Mouse (Mus musculus) myocyte (in vitro differentiated cells): ENCODE data around the gene Rnf220. TPM values are rescaled to one million over a fixed set of nuclear protein-coding genes. Genes with fewer than 3 reads are reported as not detected.

Source experiments
- H3K27me3 ChIP-seq: one replicate; pipeline ENCODE4 v1.6.1; 2011; ENCODE audit not compliant: control insufficient read depth, insufficient read depth, insufficient read length
- H3K36me3 ChIP-seq: one replicate; pipeline ENCODE4 v1.6.1; 2011; ENCODE audit not compliant: control insufficient read depth, insufficient read depth
- H3K4me2 ChIP-seq: one replicate; pipeline ENCODE4 v1.6.1; 2011; ENCODE audit warnings: low read depth, control low read depth
- H3K4me3 ChIP-seq: one replicate; pipeline ENCODE4 v1.5.1; 2011; ENCODE audit warnings: mild to moderate bottlenecking, control low read depth, moderate library complexity
- H3K79me2 ChIP-seq: one replicate; pipeline ENCODE4 v1.6.1; 2011; ENCODE audit not compliant: control insufficient read depth, insufficient read depth
- H3ac ChIP-seq: one replicate; pipeline ENCODE4 v1.6.1; 2011; ENCODE audit not compliant: control insufficient read depth, insufficient read length
- CEBPB ChIP-seq: IDR thresholded peaks from 2 replicates; pipeline ENCODE4 v1.6.1; 2011; ENCODE audit warnings: mild to moderate bottlenecking, moderate library complexity; ENCODE audit not compliant: poor library complexity, insufficient read depth, severe bottlenecking
- E2F4 ChIP-seq: IDR thresholded peaks from one replicate; pipeline ENCODE4 v1.6.1; 2011; ENCODE audit warnings: mild to moderate bottlenecking, control low read depth, moderate library complexity; ENCODE audit not compliant: insufficient read depth
- MAX ChIP-seq: IDR thresholded peaks from one replicate; pipeline ENCODE4 v1.6.1; 2011; ENCODE audit warnings: low read depth, mild to moderate bottlenecking, control low read depth
- MYOD1 ChIP-seq, 3 experiments: IDR thresholded peaks; one replicate each; pipeline ENCODE4 v1.6.1; 2011; ENCODE audit warnings: control low read depth in 2 of 3, low read depth in 2 of 3, mild to moderate bottlenecking in 2 of 3, moderate library complexity in 1 of 3; ENCODE audit not compliant: insufficient read length in 2 of 3, control insufficient read depth in 1 of 3
- MYOG ChIP-seq, 3 experiments: IDR thresholded peaks; one replicate each; pipeline ENCODE4 v1.6.1; 2011; ENCODE audit warnings: control low read depth in 2 of 3, low read depth in 2 of 3, mild to moderate bottlenecking in 2 of 3; ENCODE audit not compliant: insufficient read length in 2 of 3, control insufficient read depth in 1 of 3, insufficient read depth in 1 of 3
- POLR2A ChIP-seq: IDR thresholded peaks from one replicate; pipeline ENCODE4 v1.6.1; 2011; ENCODE audit warnings: low read depth, mild to moderate bottlenecking, control low read depth, moderate library complexity; ENCODE audit not compliant: insufficient read length
- POLR2AphosphoS2 ChIP-seq: IDR thresholded peaks from one replicate; pipeline ENCODE4 v1.6.1; 2011; ENCODE audit warnings: low read depth, control low read depth; ENCODE audit not compliant: insufficient read length
- REST ChIP-seq: IDR thresholded peaks from one replicate; pipeline ENCODE4 v1.6.1; 2011; ENCODE audit warnings: mild to moderate bottlenecking, control low read depth, moderate library complexity; ENCODE audit not compliant: insufficient read depth, insufficient read length
- SRF ChIP-seq: IDR thresholded peaks from one replicate; pipeline ENCODE4 v1.6.1; 2011; ENCODE audit warnings: low read depth; ENCODE audit not compliant: control insufficient read depth, insufficient read length
- TCF12 ChIP-seq: IDR thresholded peaks from one replicate; pipeline ENCODE4 v1.6.1; 2011; ENCODE audit warnings: mild to moderate bottlenecking, control low read depth; ENCODE audit not compliant: poor library complexity, insufficient read depth, severe bottlenecking
- TCF3 ChIP-seq: IDR thresholded peaks from one replicate; pipeline ENCODE4 v1.6.1; 2011; ENCODE audit warnings: low read depth, control low read depth; ENCODE audit not compliant: insufficient read length
- USF1 ChIP-seq: IDR thresholded peaks from one replicate; pipeline ENCODE4 v1.6.1; 2011; ENCODE audit warnings: low read depth, mild to moderate bottlenecking, control low read depth, moderate library complexity
- polyA plus RNA-seq: library from polyadenylated mRNA; unstranded; fragments of >200 nt; fragmentation: generic; extraction: Trizol; gene quantifications from one replicate; pipeline ENCODE4 v1.2.1, GENCODE M21; 2012; ENCODE audit warnings: missing spikeins

The Rnf220 gene
- polyA plus RNA-seq, 1 experiment, result 60.4 TPM

- Histone ChIP-seq H3K79me2 (no peaks in the 10 kb centered on the region), H3K27me3 (peaks cover 43% of the 10 kb centered on the region), H3ac (no peak overlapping the region), H3K36me3 (no peaks in the 10 kb centered on the region), H3K4me3 (no peak overlapping the region), H3K4me2 (no peak overlapping the region)
- no peak for TF ChIP-seq CEBPB
- no peak for TF ChIP-seq TCF3
- no peak for TF ChIP-seq POLR2AphosphoS2
- TF ChIP-seq MYOD1 (IDR thresholded peaks at IDR 0.05; ENCODE audit: control insufficient read depth in 1 of 3, insufficient read length in 2 of 3, low read depth in 2 of 3), result no peak
- no peak for TF ChIP-seq USF1
- no peak for TF ChIP-seq TCF12
- no peak for TF ChIP-seq SRF
- no peak for TF ChIP-seq POLR2A
- no peak for TF ChIP-seq REST
- no peak for TF ChIP-seq MAX
- TF ChIP-seq E2F4, result no peak
Measured at GRCm38 (mm10) chr4:117447926-117448325, 48.9 kb downstream of the Rnf220 start.

GRCm38 (mm10) chr4:117445516-117446207, 51.2 kb downstream of the Rnf220 start:
- no peak for TF ChIP-seq E2F4
- TF ChIP-seq CEBPB, result no peak
- no peak for TF ChIP-seq MYOG (IDR thresholded peaks at IDR 0.05; ENCODE audit: control insufficient read depth in 1 of 3, insufficient read depth in 1 of 3, insufficient read length in 2 of 3, low read depth in 2 of 3)
- TF ChIP-seq POLR2A, result no peak
- no peak for TF ChIP-seq TCF3
- H3K4me2 ChIP-seq, result no peak overlapping the region
- H3K36me3 ChIP-seq, result no peaks in the 10 kb centered on the region
- H3ac ChIP-seq, result no peak overlapping the region
- no peak overlapping the region for H3K4me3 ChIP-seq
- peaks cover 52% of the 10 kb centered on the region for H3K27me3 ChIP-seq
- H3K79me2 ChIP-seq, result no peaks in the 10 kb centered on the region

DNA sequence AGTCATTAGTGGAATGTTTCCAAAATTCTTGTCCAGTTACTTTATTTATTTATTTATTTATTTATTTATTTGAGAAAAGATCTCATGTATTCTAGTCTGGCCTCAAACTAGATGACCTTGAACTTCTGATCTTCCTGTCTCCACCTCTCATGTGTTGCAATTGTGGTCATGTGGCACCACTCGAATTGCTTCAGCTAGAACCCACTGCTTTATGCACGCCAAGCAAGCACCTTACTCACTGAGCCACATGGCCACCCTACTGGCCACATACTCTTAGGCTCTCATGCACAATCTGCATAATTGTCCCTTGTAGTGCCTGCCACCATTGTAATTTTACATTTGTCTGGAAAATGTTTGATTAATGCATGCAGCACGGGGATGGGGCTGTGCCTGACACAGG, 57.9 kb downstream of the Rnf220 start:
- H3K79me2 ChIP-seq, result no peaks in the 10 kb centered on the region
- TF ChIP-seq REST, result no peak
- TF ChIP-seq TCF12, result no peak
- TF ChIP-seq MYOD1 (IDR thresholded peaks at IDR 0.05; ENCODE audit: control insufficient read depth in 1 of 3, insufficient read length in 2 of 3, low read depth in 2 of 3), result no peak
- TF ChIP-seq MAX, result no peak
- no peak for TF ChIP-seq MYOG (IDR thresholded peaks at IDR 0.05; ENCODE audit: control insufficient read depth in 1 of 3, insufficient read depth in 1 of 3, insufficient read length in 2 of 3, low read depth in 2 of 3)
- TF ChIP-seq SRF, result no peak

DNA sequence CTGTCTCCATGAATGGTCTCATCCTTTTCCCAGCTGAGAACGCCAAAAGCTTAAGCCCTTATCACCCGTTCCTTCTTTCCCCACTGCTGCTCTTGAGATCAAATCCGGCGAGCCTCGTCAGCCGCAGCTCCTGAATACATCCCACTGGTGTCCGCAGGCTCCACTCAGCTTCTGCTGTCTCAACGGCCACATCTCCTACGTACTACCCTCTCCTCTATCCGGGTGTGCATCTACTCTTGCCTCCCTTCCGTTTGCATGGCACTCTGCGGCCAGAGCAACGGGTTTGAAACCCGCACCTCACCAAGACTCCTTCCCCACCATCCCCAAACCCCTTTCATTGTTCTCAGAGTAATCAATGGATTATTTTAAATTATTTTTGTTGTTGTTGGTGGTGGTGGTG, 58.8 kb downstream of the Rnf220 start:
- Histone ChIP-seq H3K27me3 (peaks cover 75% of the 10 kb centered on the region), H3K79me2 (no peaks in the 10 kb centered on the region), H3ac (no peak overlapping the region), H3K4me2 (no peak overlapping the region), H3K4me3 (no peak overlapping the region), H3K36me3 (no peaks in the 10 kb centered on the region)
- TF ChIP-seq POLR2A, result no peak
- no peak for TF ChIP-seq E2F4
- TF ChIP-seq CEBPB, result no peak
- no peak for TF ChIP-seq POLR2AphosphoS2
- no peak for TF ChIP-seq USF1
- TF ChIP-seq MYOG (IDR thresholded peaks at IDR 0.05; ENCODE audit: control insufficient read depth in 1 of 3, insufficient read depth in 1 of 3, insufficient read length in 2 of 3, low read depth in 2 of 3), result no peak

More for the DNA sequence above, 57.9 kb downstream of the Rnf220 start:
- Histone ChIP-seq H3K4me2 (no peak overlapping the region), H3K36me3 (no peaks in the 10 kb centered on the region), H3ac (no peak overlapping the region), H3K4me3 (no peak overlapping the region), H3K27me3 (peaks cover 73% of the 10 kb centered on the region)

DNA sequence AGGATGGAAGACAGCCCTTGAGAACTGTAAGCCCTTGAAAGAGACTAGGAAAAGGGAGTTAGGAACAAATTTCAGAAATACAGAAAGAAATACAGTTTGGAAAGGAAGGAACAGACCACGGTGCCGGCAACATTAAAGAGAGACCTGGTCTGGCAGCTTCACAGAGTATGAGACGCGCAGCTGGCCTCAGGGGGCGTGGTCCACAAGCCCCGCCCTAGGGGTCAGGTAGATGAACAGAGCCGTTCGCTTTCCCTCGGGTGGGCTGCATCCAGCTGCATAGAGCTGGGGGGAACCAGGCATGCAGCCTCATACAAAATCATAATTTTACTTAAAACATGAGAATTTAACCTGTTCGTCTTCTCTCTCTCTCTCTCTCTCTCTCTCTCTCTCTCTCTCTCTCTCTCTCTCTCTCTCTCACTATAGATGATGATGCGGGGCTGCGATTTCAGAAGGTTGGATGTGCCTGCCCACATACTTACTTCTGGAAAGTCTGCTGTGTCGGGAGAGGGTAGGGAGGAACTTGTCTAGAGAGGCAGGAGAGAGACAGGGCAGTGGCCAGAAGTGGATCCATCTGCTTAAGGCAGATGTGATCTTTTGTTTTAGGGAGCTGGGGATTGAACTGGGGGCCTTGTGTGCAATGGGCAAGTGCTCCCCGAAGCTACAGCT, 59.7 kb downstream of the Rnf220 start:
- H3K4me2 ChIP-seq, result no peak overlapping the region
- no peaks in the 10 kb centered on the region for H3K79me2 ChIP-seq
- no peak overlapping the region for H3ac ChIP-seq
- H3K27me3 ChIP-seq, result peaks cover 72% of the 10 kb centered on the region
- H3K36me3 ChIP-seq, result no peaks in the 10 kb centered on the region
- TF ChIP-seq CEBPB (no peak), TCF3 (no peak), MYOD1 (IDR thresholded peaks at IDR 0.05; ENCODE audit: control insufficient read depth in 1 of 3, insufficient read length in 2 of 3, low read depth in 2 of 3) (no peak), USF1 (no peak), POLR2AphosphoS2 (no peak), REST (no peak), TCF12 (no peak), E2F4 (no peak), MYOG (IDR thresholded peaks at IDR 0.05; ENCODE audit: control insufficient read depth in 1 of 3, insufficient read depth in 1 of 3, insufficient read length in 2 of 3, low read depth in 2 of 3) (no peak), POLR2A (no peak), SRF (no peak), MAX (no peak)
- H3K4me3 ChIP-seq, result no peak overlapping the region
